Mouse (Mus musculus): Measurements from ENCODE around the gene Zfp618.

Gene Zfp618

DNA sequence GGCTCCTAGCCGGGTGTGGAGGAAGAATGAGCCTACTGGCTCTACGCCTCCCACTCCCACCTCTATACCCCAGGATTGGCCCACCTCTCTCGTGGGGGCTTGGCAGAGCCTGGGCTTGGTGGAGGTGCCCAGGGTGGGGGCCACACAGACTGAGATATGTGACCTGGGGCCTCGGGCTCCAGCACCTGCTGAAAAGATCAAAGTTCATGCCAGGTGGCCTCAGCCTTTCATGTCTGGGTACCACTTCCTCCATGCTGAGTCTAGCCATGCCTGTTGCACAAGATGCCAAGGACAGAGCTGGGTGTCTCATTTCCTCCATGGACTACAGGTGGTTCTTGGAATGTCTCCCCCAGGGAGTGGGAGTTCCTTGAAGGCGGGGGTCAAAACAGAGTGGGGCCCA, 200.9 kb downstream of the Zfp618 start:
- no peak for DNase-seq

- DNase-seq = no peak
These were observed 204.7 kb downstream of the Zfp618 start for GRCm38 (mm10) chr4:63170061-63170460.

- no peak for DNase-seq
These were observed 205.7 kb downstream of the Zfp618 start for GRCm38 (mm10) chr4:63171122-63171521.

GRCm38 (mm10) chr4:63171969-63172685, 206.8 kb downstream of the Zfp618 start, which contains the start of gene Kif12:
TSS of gene Kif12 (minus strand) at chr4:63172131.
- no peak for DNase-seq

DNA sequence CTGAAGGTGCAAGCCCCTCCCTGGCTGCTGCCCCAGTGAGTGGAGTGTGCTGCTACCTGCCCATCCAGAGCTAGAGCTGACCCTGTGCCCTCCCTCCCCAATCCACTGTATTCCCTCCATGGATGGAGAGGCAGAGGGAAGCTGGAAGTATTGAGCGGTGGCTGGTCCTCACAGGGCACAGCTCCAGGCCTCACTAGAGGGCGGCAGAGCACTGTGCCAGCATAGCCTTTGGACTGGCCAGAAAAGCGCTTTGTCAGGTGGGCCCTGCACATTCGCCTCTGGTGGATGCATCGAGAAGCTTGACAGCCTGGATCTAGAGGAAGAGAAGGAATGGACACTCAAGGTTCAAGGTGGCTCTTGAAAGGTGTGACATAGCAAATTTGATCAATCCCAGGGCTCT, 216.2 kb downstream of the Zfp618 start:
- DNase-seq = peak; percentile 30

- DNase-seq = no peak
These were observed 221.0 kb downstream of the Zfp618 start for GRCm38 (mm10) chr4:63186281-63186870.

All from cerebellum, adult 11-12 months (tissue).